In the genomic region with DNA sequence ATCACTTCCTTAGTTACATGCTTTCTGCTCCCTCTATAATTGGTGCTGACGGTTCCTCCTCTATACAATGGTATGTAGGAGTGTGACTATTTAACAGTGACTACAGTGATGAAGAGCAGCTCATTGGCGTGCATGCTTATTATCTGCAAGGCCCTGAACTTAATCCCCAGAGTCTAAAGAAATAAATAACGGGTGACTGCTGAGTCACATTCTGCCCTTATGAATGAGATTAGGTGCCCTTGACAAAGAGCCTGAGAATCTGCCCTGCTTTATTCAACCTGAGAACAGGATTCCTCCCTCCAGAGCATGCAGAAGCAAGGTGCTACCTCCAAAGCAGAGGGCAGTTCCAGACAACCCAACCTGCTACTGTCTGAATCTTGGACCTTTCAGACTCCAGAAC, we compare ENCODE assay signal across 23 mouse cellular contexts.
"Had no signal": no experiment of that assay in that cellular context is flagged by ENCODE, and none has a peak within 500 bp of the region (broad histone marks: within the 10 kb centered on the region; RNA-seq: fewer than 3 reads in every experiment).

No protein-coding gene starts in this region.

- ATAC-seq: liver, postnatal 0 days; midbrain, embryonic 15.5 days had no signal

- H3K9ac ChIP-seq: kidney, embryonic 15.5 days; limb, embryonic 12.5 days; limb, embryonic 15.5 days; liver, embryonic 14.5 days; liver, postnatal 0 days; lung, embryonic 15.5 days; midbrain, embryonic 15.5 days; neural tube, embryonic 12.5 days; neural tube, embryonic 15.5 days; stomach, embryonic 15.5 days had no signal

- H3K27ac ChIP-seq: kidney, embryonic 15.5 days; limb, embryonic 12.5 days; limb, embryonic 15.5 days; liver, embryonic 14.5 days; lung, embryonic 15.5 days; midbrain, embryonic 15.5 days; neural tube, embryonic 12.5 days; neural tube, embryonic 15.5 days; stomach, embryonic 15.5 days had no signal

- H3K4me2 ChIP-seq: kidney, embryonic 15.5 days; limb, embryonic 12.5 days; limb, embryonic 15.5 days; liver, embryonic 11.5 days; lung, embryonic 15.5 days; midbrain, embryonic 11.5 days; midbrain, embryonic 15.5 days; neural tube, embryonic 12.5 days; neural tube, embryonic 15.5 days; stomach, embryonic 15.5 days had no signal

- H3K4me3 ChIP-seq: kidney, embryonic 15.5 days; limb, embryonic 12.5 days; limb, embryonic 15.5 days; lung, embryonic 15.5 days; megakaryocyte, embryonic 14.5 days; midbrain, embryonic 15.5 days; neural tube, embryonic 12.5 days; neural tube, embryonic 15.5 days; stomach, embryonic 15.5 days had no signal

- H3K9me3 ChIP-seq: kidney, embryonic 15.5 days; limb, embryonic 12.5 days; limb, embryonic 15.5 days; lung, embryonic 15.5 days; megakaryocyte, embryonic 14.5 days; midbrain, embryonic 15.5 days; neural tube, embryonic 12.5 days; neural tube, embryonic 15.5 days; stomach, embryonic 15.5 days had no signal

- DNase-seq: kidney, postnatal 10 days; kidney, postnatal 36 days; layer of hippocampus, postnatal 36 days; left cerebral cortex, postnatal 4 days; liver, postnatal 0 days; lung, postnatal 10 days; lung, postnatal 36 days; right cerebral cortex, adult 18-20 months; right cerebral cortex, postnatal 25 days; spleen, adult 18-20 months; thymus, postnatal 25 days had no signal

- H3K36me3 ChIP-seq: kidney, embryonic 15.5 days; limb, embryonic 12.5 days; limb, embryonic 15.5 days; lung, embryonic 15.5 days; midbrain, embryonic 15.5 days; neural tube, embryonic 12.5 days; neural tube, embryonic 15.5 days; stomach, embryonic 15.5 days had no signal

- H3K4me1 ChIP-seq: kidney, embryonic 15.5 days; limb, embryonic 12.5 days; limb, embryonic 15.5 days; lung, embryonic 15.5 days; midbrain, embryonic 15.5 days; neural tube, embryonic 12.5 days; neural tube, embryonic 15.5 days; stomach, embryonic 15.5 days had no signal

- H3K27me3 ChIP-seq: kidney, embryonic 15.5 days; limb, embryonic 12.5 days; limb, embryonic 15.5 days; lung, embryonic 15.5 days; megakaryocyte, embryonic 14.5 days; midbrain, embryonic 15.5 days; neural tube, embryonic 12.5 days; neural tube, embryonic 15.5 days; stomach, embryonic 15.5 days had no signal
